Mouse (Mus musculus) lung, postnatal 0 days (tissue): Measurements from ENCODE around the gene Hoxb5. TPM values are rescaled to one million over a fixed set of nuclear protein-coding genes. Genes with fewer than 3 reads are reported as not detected.

ENCODE experiments used
- ATAC-seq: fragments of 200-750 bp; cut with Nextera tagmentation; 2 replicates; pipeline ENCODE4 v1.8.0; 2017; ENCODE audit warnings: moderate library complexity
- DNase-seq: peaks from one replicate; pipeline ENCODE4 v3.0.0-alpha.2; 2016; ENCODE audit warnings: low spot score
- H3K27ac ChIP-seq: fragments of 300-500 bp; sonication (generic); 2 replicates; pipeline ENCODE4 v1.5.1; 2014; ENCODE audit warnings: antibody characterized with exemption, mild to moderate bottlenecking, low read length, mixed read lengths
- H3K27me3 ChIP-seq: fragments of 300-500 bp; sonication (generic); replicated peaks from 2 replicates; pipeline ENCODE4 v1.6.1; 2014; ENCODE audit warnings: low read length, mixed read lengths; ENCODE audit not compliant: insufficient read depth
- H3K36me3 ChIP-seq: fragments of 300-500 bp; sonication (generic); 2 replicates; pipeline ENCODE4 v1.6.1; 2014; ENCODE audit warnings: low read length, mixed read lengths; ENCODE audit not compliant: insufficient read depth
- H3K4me1 ChIP-seq: fragments of 300-500 bp; sonication (generic); 2 replicates; pipeline ENCODE4 v1.6.1; 2014; ENCODE audit warnings: antibody characterized with exemption, low read depth, low read length, mixed read lengths; ENCODE audit not compliant: insufficient read depth
- H3K4me2 ChIP-seq: fragments of 300-500 bp; sonication (generic); replicated peaks from 2 replicates; pipeline ENCODE4 v1.6.1; 2014; ENCODE audit warnings: low read depth, mild to moderate bottlenecking, low read length, moderate library complexity, mixed read lengths
- H3K4me3 ChIP-seq: fragments of 300-500 bp; sonication (generic); 2 replicates; pipeline ENCODE4 v1.5.1; 2014; ENCODE audit warnings: low read depth, low read length
- H3K9ac ChIP-seq: fragments of 300-500 bp; sonication (generic); replicated peaks from 2 replicates; pipeline ENCODE4 v1.6.1; 2014; ENCODE audit warnings: low read depth, mild to moderate bottlenecking
- H3K9me3 ChIP-seq: fragments of 300-500 bp; sonication (generic); 2 replicates; pipeline ENCODE4 v1.6.1; 2016; ENCODE audit warnings: low read length, mixed read lengths
- CTCF ChIP-seq: IDR thresholded peaks from 2 replicates; pipeline ENCODE4 v1.5.1; 2016; ENCODE audit warnings: antibody characterized with exemption, mild to moderate bottlenecking
- EP300 ChIP-seq: IDR thresholded peaks from 2 replicates; pipeline ENCODE4 v1.6.1; 2016; ENCODE audit warnings: antibody characterized with exemption, mild to moderate bottlenecking, control low read depth
- WGBS: fragments of 180-500 bp; shearing (Covaris S2); extraction: QIAGEN DNeasy Blood & Tissue Kit; methylation state at CpG from one replicate; pipeline ENCODE4 v1.1.7; 2014; 5-methylcytosine and 5-hydroxymethylcytosine counted together
- polyA plus RNA-seq: library from polyadenylated mRNA; unstranded; fragments of >200 nt; fragmentation: Nextera tagmentation; extraction: Ambion mirVana; gene quantifications from 2 replicates; pipeline ENCODE4 v1.2.1, GENCODE M21; 2015

Gene Hoxb5
- polyA plus RNA-seq, 1 experiment from 2014 or later: 16.8 TPM

GRCm38 (mm10) chr11:96332618-96333032 is 29.5 kb downstream of the Hoxb5 start:
- ATAC-seq (peak; percentile 76), DNase-seq (peak; percentile 71)
- Histone ChIP-seq H3K36me3 (no peaks in the 10 kb centered on the region), H3K27me3 (peaks cover 7% of the 10 kb centered on the region; the same call in 1 of the 2 replicates), H3K4me3 (peak overlapping the region; percentile 49), H3K27ac (peak overlapping the region; percentile 88), H3K9me3 (no peaks in the 10 kb centered on the region), H3K4me1 (peaks cover 7% of the 10 kb centered on the region; the same call in 1 of the 2 replicates), H3K9ac (peak overlapping the region; percentile 50; the same call in 1 of the 2 replicates), H3K4me2 (peak overlapping the region; percentile 63)
- 5% methylated on average over 33 of the region's 35 CpGs for whole genome bisulfite sequencing
- TF ChIP-seq CTCF (no peak), EP300 (no peak)

GRCm38 (mm10) chr11:96333241-96334001 is 30.3 kb downstream of the Hoxb5 start:
- no peak for TF ChIP-seq EP300
- no peak for TF ChIP-seq CTCF
- H3K4me1 ChIP-seq: peaks cover 12% of the 10 kb centered on the region; the same call in 1 of the 2 replicates
- peak overlapping the region; percentile 49 for H3K4me3 ChIP-seq
- H3K9me3 ChIP-seq: no peaks in the 10 kb centered on the region
- H3K9ac ChIP-seq: peak overlapping the region; percentile 50; the same call in 1 of the 2 replicates
- DNase-seq (no peak), ATAC-seq (no peak)
- 21% methylated on average over 17 of the region's 17 CpGs for WGBS
- peak overlapping the region; percentile 63 for H3K4me2 ChIP-seq
- H3K27ac ChIP-seq: peak overlapping the region; percentile 88
- peaks cover 7% of the 10 kb centered on the region; the same call in 1 of the 2 replicates for H3K27me3 ChIP-seq
- no peaks in the 10 kb centered on the region for H3K36me3 ChIP-seq

- Histone ChIP-seq H3K36me3 (no peaks in the 10 kb centered on the region), H3K27me3 (peaks cover 7% of the 10 kb centered on the region; the same call in 1 of the 2 replicates), H3K27ac (peak overlapping the region; percentile 88; the same call in 1 of the 2 replicates), H3K4me2 (peak overlapping the region; percentile 63), H3K4me1 (peaks cover 12% of the 10 kb centered on the region; the same call in 1 of the 2 replicates), H3K4me3 (peak overlapping the region; percentile 49), H3K9me3 (no peaks in the 10 kb centered on the region), H3K9ac (no peak overlapping the region)
- 11% methylated on average over 2 of the region's 2 CpGs for WGBS
- no peak for TF ChIP-seq CTCF
- TF ChIP-seq EP300: no peak
- DNase-seq (no peak), ATAC-seq (no peak)
Measured at GRCm38 (mm10) chr11:96334002-96334364, 30.8 kb downstream of the Hoxb5 start.

- no peak overlapping the region for H3K9ac ChIP-seq
- TF ChIP-seq EP300 (no peak), CTCF (no peak)
- H3K4me3 ChIP-seq: no peak overlapping the region
- ATAC-seq (no peak), DNase-seq (no peak)
- no peaks in the 10 kb centered on the region for H3K9me3 ChIP-seq
- peaks cover 7% of the 10 kb centered on the region; the same call in 1 of the 2 replicates for H3K27me3 ChIP-seq
- H3K4me1 ChIP-seq: peaks cover 12% of the 10 kb centered on the region; the same call in 1 of the 2 replicates
- H3K27ac ChIP-seq: no peak overlapping the region
- no peaks in the 10 kb centered on the region for H3K36me3 ChIP-seq
- WGBS: 29% methylated on average over 3 of the region's 3 CpGs
- H3K4me2 ChIP-seq: peak overlapping the region; percentile 63; the same call in 1 of the 2 replicates
Measured at GRCm38 (mm10) chr11:96334998-96335397, 31.9 kb downstream of the Hoxb5 start.

- Histone ChIP-seq H3K36me3 (no peaks in the 10 kb centered on the region), H3K9ac (no peak overlapping the region), H3K9me3 (no peaks in the 10 kb centered on the region), H3K4me3 (no peak overlapping the region), H3K27me3 (peaks cover 7% of the 10 kb centered on the region; the same call in 1 of the 2 replicates), H3K4me1 (peaks cover 12% of the 10 kb centered on the region; the same call in 1 of the 2 replicates), H3K27ac (peak overlapping the region; percentile 51), H3K4me2 (0 out of 2 replicates have a peak overlapping the region, but pooled peaks have one; percentile 5)
- TF ChIP-seq CTCF (no peak), EP300 (no peak)
- ATAC-seq (no peak), DNase-seq (peak; percentile 28)
- 25% methylated on average over 2 of the region's 2 CpGs for WGBS
Measured at GRCm38 (mm10) chr11:96336597-96336996, 33.5 kb downstream of the Hoxb5 start.

- H3K27me3 ChIP-seq: peaks cover 7% of the 10 kb centered on the region; the same call in 1 of the 2 replicates
- DNase-seq: no peak
- peaks cover 12% of the 10 kb centered on the region; the same call in 1 of the 2 replicates for H3K4me1 ChIP-seq
- H3K9me3 ChIP-seq: no peaks in the 10 kb centered on the region
- H3K27ac ChIP-seq: peak overlapping the region; percentile 51
- 0 out of 2 replicates have a peak overlapping the region, but pooled peaks have one; percentile 5 for H3K4me2 ChIP-seq
- H3K9ac ChIP-seq: no peak overlapping the region
- no peak for ATAC-seq
- whole genome bisulfite sequencing: 18% methylated on average over 6 of the region's 6 CpGs
- TF ChIP-seq EP300 (no peak), CTCF (no peak)
- no peak overlapping the region for H3K4me3 ChIP-seq
- no peaks in the 10 kb centered on the region for H3K36me3 ChIP-seq
Measured at GRCm38 (mm10) chr11:96337026-96337425, 33.9 kb downstream of the Hoxb5 start.
